Mouse (Mus musculus): ENCODE results near the gene Gm10160.

Gene Gm10160

DNA sequence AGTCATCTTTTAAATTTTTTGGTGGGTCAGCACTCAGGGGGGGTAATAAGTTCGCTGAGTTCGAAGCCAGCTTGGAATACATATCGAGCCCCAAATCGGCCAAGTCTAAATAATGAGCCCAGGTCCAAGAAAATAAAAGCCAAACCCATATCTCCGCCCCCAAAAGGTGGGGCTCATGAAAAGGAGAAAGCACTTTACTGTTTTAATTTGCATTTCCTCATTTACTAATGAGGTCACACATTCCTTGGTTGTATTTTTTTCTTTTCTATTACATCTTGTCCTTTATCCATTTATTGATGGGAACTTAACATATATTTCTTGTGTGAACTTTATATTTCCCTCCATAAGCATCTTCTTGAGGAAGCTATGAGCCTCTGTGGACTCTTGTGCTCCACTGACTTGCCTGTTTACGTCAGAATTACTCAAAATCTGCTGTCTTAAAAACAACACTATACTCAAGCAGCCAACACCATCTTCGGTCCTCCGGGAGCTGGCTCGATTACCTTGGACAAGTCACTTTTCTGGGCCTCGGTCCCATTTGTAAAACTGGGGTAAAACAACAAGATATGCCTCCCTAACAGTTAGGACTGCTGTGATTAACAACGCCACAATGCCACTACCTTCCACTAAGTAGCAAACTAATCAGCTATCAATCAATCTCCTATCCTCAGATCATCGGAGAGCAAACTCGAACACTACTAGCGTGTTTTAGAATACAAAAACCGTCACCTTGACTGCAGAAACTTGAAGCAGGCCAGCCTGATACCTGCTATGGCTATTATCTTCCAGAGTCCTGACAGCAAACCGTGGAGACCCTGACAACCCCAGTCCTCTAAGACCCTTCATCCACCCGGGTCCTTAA, 27.6 kb downstream of the Gm10160 start:
- DNase-seq (ENCODE audit: low spot score), result peak; percentile 43

DNA sequence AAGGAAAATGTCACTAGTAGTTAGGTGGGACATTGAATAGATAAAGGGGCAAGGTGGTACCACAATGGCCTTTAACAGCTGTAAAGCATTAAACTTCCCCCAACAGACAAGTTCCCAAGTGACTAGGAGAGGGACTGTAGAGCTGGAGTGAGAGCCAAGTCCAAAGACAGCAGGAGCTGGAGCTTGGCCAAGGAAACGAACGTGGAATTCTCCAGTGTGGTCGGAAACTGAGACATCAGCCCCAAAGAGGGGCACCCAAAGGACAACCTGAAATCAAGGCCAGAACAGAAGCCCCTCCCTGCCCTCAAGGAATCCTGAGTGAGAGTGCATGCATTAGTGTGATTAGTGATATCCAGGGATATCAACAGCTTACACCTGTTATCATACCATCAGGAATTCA, 30.2 kb downstream of the Gm10160 start:
- no peak for DNase-seq (ENCODE audit: low spot score)

DNA sequence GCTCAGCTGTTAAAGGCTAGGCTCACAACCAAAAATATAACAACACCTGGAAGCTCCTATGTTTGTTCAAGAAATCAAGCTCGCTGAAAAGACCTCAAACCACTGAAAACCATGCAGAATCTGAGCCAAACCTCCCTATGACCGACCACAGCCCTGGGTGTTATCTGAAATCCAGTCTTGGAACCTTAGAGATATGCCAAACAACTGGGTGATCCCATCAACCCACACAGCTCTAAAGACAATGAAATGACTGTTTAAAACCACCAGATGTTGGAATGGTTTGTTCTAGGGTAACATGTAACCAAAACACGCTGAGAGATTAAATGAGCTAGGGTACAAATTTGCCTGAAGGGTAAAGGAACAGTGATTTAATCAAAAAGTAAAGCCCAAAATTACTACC, 30.7 kb downstream of the Gm10160 start:
- no peak for DNase-seq (ENCODE audit: low spot score)

DNA sequence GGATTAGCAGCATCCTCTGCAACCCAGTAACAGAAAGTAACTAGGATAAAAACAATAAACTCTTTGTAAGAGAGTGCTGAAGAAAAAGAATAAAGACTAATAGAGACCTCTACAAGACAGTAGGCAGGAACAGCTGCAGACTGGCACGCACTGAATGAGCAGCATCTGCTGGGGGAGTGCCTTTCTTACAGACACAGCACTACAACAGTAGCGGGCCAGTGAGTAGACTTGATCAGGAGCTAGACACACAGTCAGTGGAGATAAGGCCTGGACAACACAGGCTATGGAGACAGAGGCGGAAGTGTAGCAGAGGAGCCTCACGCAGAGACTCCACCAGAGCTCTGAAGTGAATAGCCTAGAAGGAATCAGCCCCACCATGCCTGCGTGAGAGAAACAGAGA, 49.5 kb downstream of the Gm10160 start:
- DNase-seq (ENCODE audit: low spot score), result no peak

Data from c-Kit-positive CD71-positive TER-119-positive erythroid progenitor cells, embryonic 14.5 days (primary cell).